Mouse (Mus musculus) E14TG2a.4 (cell line): ENCODE data around the gene Hspa8.

Experiments
- CTCF ChIP-seq: conservative IDR thresholded peaks from 2 replicates; pipeline ENCODE4 v1.5.1; 2014; ENCODE audit warnings: low read length
- NANOG ChIP-seq: IDR thresholded peaks from 2 replicates; pipeline ENCODE4 v1.6.1; 2014; ENCODE audit warnings: borderline replicate concordance, low read length, mixed read lengths
- POU5F1 ChIP-seq: IDR thresholded peaks from 2 replicates; pipeline ENCODE4 v1.6.1; 2014; ENCODE audit warnings: low read length, borderline replicate concordance

DNA sequence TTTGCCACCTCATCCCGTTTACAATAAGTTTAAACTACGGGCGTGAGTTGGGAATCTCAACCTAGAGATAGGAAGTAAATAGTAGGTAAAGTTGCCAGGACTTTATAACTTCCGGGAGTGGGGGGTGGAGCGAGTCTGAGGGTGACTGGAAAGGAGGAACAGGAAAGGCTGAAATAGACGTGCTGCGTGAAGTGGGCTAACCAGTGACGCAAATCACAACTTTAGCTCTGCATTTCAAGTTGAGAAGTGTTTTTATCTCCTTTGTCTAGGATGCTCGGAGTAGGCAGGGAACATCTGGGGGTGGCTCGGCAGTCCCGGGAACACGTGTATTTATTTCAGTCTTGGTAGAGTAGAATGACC is 35.2 kb upstream of the Hspa8 start:
- TF ChIP-seq CTCF, result no peak
- no peak for TF ChIP-seq NANOG
- no peak for TF ChIP-seq POU5F1
